Mouse (Mus musculus) adrenal gland, postnatal 10 days (tissue): ENCODE results near the gene Zfyve21. TPM values are rescaled to one million over a fixed set of nuclear protein-coding genes. Genes with fewer than 3 reads are reported as not detected.

Experiments
- DNase-seq: peaks from one replicate; pipeline ENCODE4 v3.0.0; 2021; ENCODE audit warnings: mixed read lengths
- total RNA-seq, 2 experiments: library from RNA; stranded (reverse); gene quantifications; 2 replicates each; pipeline ENCODE4 v1.2.3; 2021

Zfyve21 gene
- total RNA-seq, 2 experiments from 2014 or later = 80.6 to 96.3 TPM

GRCm38 (mm10) chr12:111798493-111798892 lies 15.5 kb upstream of the Zfyve21 start:
- no peak for DNase-seq

DNA sequence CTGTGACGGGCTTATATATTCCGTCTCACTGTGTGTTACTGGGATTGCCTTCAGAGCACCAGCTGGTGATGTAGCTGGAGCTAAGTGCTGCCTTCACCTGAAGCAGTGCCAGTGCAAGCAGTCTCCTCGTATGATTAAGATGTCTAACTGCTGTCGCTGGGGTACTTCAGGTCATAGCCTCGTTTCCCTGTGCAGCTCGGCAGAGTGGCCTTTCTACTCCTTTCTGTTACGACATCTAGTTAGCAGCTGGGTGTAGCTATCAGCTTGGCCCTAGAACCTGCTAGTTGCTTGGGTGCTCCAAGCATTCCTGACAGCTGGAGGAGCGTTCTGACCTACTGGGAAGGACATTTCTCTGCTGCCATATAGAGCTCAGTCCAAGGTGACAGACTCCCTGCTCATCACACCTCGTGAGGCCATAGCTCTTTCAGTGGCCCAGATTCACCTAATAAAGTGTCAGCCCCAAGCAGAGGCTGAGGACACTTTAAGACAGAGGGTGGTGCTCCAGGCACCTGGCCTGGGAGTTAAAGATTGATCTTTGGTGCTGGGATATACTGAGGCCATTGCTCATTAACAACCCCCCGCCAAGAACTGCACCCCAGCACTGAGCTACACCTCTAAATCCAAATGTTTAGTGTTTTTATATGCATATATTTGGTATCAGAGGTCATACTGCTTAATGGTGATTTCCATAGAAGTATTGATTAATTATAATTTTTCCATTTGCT lies 13.3 kb upstream of the Zfyve21 start:
- no peak for DNase-seq

DNA sequence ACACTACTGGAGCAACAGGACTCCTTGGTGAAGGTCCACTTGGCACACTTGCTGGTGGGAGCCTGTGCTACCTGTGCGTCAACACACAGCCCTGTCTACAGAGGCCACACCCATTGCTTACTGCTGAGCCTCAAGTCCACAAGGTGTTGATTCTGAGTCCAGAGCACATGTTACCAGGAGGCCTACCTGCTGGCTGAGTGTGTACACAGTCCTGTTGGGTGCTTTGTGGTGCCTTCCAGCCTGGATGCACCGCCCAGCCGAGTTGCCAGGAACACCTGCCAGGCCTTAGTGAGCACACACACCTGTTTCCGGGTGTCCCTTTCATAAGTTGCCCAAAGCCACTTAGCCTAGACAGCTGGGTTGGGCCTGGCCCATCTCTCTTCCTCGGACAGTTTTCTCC lies 10.4 kb upstream of the Zfyve21 start:
- no peak for DNase-seq

- DNase-seq = no peak
Measured at GRCm38 (mm10) chr12:111808775-111809174, 5.2 kb upstream of the Zfyve21 start.

DNA sequence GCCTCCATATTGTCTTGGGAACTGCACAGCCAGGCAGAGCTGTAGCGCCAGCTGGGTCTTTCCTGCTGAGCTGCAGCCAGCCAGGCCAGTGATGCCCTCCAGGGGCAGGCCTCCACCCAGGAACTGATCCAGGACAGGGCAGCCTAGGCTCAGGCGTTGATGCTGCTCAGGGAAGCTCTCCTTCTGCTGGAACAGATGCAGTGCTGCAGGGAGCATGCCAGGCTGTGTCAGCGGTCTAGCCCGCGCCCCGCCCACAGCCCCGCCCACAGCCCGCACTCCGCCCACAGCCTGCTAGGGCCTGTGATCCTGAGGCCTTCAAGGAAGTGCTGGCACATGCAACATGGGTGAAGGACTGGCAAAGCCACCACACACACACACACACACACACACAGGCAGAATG lies 4.2 kb upstream of the Zfyve21 start:
- peak; percentile 92 for DNase-seq

DNA sequence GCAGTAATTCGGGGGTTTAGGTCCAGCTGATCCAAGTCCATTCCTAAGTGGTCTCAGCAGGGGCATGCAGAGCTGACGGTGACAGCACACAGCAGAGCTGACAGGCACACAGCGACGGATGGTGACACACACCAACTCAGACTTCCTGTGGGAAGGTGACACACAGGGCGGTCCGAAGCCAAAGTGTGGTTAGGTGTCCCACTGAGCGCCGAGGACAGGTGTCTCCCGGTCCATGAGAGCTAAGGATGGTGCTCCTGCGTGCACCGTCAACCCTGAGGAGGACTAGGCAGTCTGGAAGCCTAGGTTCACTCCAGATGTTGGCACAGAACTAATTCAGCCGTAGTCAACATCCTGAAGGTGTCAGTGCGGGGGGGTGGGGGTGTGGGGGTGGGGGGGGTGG lies 1.9 kb upstream of the Zfyve21 start:
- DNase-seq = no peak

DNA sequence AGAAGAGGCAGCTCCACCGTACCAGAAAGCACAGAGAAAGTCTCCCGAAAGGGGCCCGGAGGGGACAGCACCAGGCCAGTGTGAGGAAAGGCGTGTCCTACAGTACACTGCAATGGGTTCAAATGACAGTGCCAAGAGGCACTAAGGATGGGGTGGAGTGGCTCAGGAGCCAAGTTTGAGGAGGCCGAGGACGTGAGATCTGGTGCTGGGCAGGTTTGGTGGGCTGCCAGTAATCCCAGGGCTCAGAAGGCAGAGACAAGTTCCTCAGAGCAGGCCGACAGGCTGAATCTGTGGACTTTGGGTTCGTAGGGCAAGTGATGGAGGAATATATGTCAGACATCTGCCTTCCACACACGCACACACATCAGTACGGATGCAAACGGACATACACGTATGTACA lies 1.4 kb upstream of the Zfyve21 start:
- peak; percentile 59 for DNase-seq

DNA sequence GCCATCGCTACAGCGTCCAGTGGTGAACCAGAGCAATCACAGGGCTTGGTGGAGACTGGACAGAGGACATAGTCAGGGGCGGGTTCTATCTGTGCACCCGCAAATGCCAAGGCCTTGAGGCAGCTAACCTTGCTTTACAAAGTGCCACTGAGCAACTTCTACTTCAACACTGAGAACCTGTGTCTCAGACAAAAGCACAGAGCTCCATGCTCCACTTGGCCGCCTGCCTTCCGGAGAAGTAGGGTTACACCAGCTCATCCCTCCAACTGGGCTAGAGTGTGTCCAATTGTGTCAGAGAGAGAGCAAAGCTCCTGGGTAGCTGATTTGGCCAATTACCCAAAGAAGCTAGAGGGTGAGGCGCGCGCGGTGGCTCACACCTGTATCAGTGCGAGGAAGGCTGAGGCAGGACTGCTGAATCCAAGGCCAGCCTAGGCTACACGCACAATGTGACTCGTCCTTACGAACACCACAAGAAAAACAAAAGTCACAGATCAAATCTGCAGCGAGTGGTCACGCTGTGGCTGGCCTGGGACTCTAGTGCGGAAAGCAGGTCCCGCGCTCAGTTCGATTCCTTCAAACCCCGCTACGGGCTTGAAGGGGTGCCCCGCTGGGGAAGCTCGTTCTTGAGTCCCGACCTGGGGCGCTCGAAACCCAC lies 732 bp upstream of the Zfyve21 start:
- DNase-seq = peak; percentile 82

GRCm38 (mm10) chr12:111814769-111815762 lies 1.1 kb downstream of the Zfyve21 start:
- DNase-seq = no peak

DNA sequence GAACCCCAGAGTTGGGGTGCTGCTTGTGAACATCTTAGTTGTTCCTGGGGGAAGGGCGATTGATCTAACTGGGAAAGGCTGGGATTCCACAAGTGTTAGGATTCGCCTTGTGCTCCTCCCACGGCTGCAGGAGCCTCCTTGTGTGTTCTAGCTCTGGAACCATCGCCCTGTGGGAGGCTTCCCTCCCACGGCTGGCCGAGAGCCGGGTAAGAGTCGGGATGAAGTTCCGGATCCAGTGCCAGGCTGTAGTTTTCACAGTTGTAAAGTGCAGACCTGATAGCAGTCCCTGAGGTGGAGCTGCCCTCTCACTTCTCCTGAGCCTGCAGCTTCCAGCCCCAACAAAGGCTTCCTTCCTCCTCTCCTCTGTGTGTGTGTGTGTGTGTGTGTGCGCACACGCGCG lies 2.6 kb downstream of the Zfyve21 start:
- peak; percentile 66 for DNase-seq

GRCm38 (mm10) chr12:111816967-111817366 lies 3.0 kb downstream of the Zfyve21 start:
- DNase-seq = no peak

DNA sequence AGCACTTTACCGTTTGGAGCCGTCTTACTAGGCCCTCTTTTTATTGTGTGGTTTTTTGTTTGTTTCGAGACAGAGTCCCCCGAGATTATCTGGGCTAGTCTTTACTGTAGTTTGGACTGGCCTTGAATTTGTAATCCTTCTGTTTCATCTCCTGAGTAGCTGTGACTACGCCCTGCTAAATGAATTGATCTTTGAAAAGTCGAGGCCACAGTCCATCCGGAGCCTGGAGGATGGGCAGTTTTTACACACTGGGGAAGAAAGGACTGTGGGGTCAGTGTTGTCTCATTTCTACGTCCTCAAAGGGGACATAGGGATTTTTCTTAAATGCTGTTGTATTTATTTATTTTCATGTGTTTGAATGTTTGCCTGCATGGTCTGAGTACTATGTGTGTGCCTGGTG lies 4.0 kb downstream of the Zfyve21 start:
- DNase-seq = no peak

GRCm38 (mm10) chr12:111819936-111820335 lies 6.0 kb downstream of the Zfyve21 start:
- peak; percentile 71 for DNase-seq

- no peak for DNase-seq
Measured at GRCm38 (mm10) chr12:111820708-111821107, 6.7 kb downstream of the Zfyve21 start.

GRCm38 (mm10) chr12:111821931-111822330 lies 8.0 kb downstream of the Zfyve21 start:
- DNase-seq = no peak

DNA sequence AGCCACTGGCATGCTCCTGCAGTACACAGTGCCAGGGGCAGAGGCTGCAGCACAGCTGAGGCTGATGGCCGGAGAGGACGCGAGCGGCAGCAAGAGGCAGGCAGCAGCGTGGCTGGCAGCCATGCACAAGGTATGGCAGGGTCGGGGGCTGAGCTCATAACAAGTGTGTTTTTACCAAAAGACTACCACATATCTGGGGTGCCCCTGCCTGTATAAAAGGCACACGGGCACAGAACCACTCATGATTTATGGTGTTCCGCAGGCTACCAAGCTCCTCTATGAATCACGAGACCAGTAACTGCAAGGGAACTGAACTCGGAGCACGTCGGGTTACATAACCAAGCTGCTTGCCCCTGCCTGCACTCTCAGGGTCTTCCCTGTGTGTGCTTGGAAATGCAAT lies 13.6 kb downstream of the Zfyve21 start:
- no peak for DNase-seq

- DNase-seq = no peak
Measured at GRCm38 (mm10) chr12:111829447-111829846, 15.5 kb downstream of the Zfyve21 start.

- no peak for DNase-seq
Measured at GRCm38 (mm10) chr12:111829954-111830353, 16.0 kb downstream of the Zfyve21 start.

GRCm38 (mm10) chr12:111830375-111830774 lies 16.4 kb downstream of the Zfyve21 start:
- DNase-seq = no peak

GRCm38 (mm10) chr12:111832643-111833042 lies 18.7 kb downstream of the Zfyve21 start:
- no peak for DNase-seq

- DNase-seq = no peak
Measured at GRCm38 (mm10) chr12:111833457-111833856, 19.5 kb downstream of the Zfyve21 start.

DNA sequence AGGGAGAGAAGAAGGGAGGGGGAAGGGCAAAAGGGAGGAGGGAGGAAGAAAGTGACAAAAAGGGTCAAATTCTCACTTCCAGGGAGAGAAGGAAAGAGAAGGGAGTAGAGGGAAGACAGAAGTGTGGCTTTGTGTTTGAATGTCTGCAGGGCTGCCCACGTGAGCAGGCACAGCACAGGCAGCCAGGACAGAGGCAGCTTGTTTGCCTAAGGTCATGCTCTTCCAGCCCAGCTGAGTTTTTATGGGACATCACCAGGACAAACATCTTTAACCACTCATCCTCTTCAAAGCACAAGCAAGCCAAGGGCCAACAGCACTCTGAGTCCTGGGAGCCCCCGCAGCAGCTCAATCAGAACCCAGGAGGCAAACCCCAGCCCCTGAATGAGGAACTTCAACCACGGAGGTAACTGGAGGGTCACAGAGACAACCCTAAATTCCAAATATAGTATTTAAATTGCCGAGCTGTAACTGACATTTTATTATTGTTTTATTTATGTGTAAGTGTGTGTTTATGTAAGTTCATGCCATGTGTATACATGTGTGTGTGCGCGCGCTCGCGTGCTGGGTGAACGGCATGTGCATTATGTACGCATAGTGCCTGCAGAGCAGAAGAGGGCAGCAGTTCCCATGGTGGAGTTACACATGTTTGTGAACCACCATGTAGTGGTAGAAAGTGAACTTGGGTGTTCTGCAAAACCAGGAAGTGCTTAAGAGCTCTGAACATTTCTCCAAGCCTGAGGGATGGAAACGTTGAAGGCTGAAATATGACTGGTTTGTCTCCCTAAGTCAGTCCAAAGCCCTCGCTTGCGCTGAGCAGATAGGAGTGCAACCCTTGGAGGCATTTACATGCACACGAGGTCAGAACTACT lies 28.8 kb downstream of the Zfyve21 start:
- no peak for DNase-seq
